ENCODE assay signal across 19 mouse cellular contexts in genomic region chr7:31175096-31175495, GRCm38 (mm10). TPM values are rescaled to one million over a fixed set of nuclear protein-coding genes. Genes with fewer than 3 reads are reported as not detected.
"Had no signal": no experiment of that assay in that cellular context is flagged by ENCODE, and none has a peak within 500 bp of the region (broad histone marks: within the 10 kb centered on the region; RNA-seq: fewer than 3 reads in every experiment).

No protein-coding gene starts in this region.

- H3K27ac ChIP-seq: limb, embryonic 10.5 days; limb, embryonic 13.5 days; liver, embryonic 12.5 days; liver, embryonic 15.5 days; lung, embryonic 15.5 days; neural tube, embryonic 13.5 days had no signal

- ATAC-seq: liver, embryonic 12.5 days had no signal

- H3K4me3 ChIP-seq: limb, embryonic 10.5 days; limb, embryonic 13.5 days; liver, embryonic 12.5 days; liver, embryonic 15.5 days; lung, embryonic 15.5 days; neural tube, embryonic 13.5 days had no signal

- H3K36me3 ChIP-seq: limb, embryonic 10.5 days; limb, embryonic 13.5 days; liver, embryonic 12.5 days; liver, embryonic 15.5 days; lung, embryonic 15.5 days; neural tube, embryonic 13.5 days had no signal

- H3K9me3 ChIP-seq: limb, embryonic 10.5 days; limb, embryonic 13.5 days; liver, embryonic 12.5 days; liver, embryonic 15.5 days; lung, embryonic 15.5 days; neural tube, embryonic 13.5 days had no signal

- H3K4me1 ChIP-seq: limb, embryonic 10.5 days; limb, embryonic 13.5 days; liver, embryonic 12.5 days; liver, embryonic 15.5 days; neural tube, embryonic 13.5 days had no signal

- H3K4me2 ChIP-seq: limb, embryonic 13.5 days; liver, embryonic 12.5 days; liver, embryonic 15.5 days; lung, embryonic 15.5 days; midbrain, embryonic 11.5 days; neural tube, embryonic 13.5 days had no signal

- DNase-seq: kidney, adult 9 months; kidney, postnatal 14 days; kidney, postnatal 4 days; liver; lung, adult 18-20 months; lung, postnatal 10 days; lung, postnatal 36 days; midbrain, embryonic 14.5 days; thymus, adult 18-20 months; thymus, postnatal 36 days had no signal

- H3K9ac ChIP-seq: limb, embryonic 13.5 days; liver, embryonic 12.5 days; liver, embryonic 15.5 days; lung, embryonic 15.5 days; neural tube, embryonic 13.5 days had no signal

RNA-seq across cellular contexts. Expression of gene Scn1b, which starts 48.3 kb away (rescaled TPM):
- total RNA-seq: megakaryocyte-erythroid progenitor cell, adult 5-6 weeks; neutrophil, adult 5-6 weeks had no signal
